9 mouse cellular contexts compared by ENCODE assay signal in genomic region chr2:101693577-101694215, GRCm38 (mm10). TPM values are rescaled to one million over a fixed set of nuclear protein-coding genes. Genes with fewer than 3 reads are reported as not detected.
DNase-seq lines count a peak whose midpoint lies in the region; ATAC-seq and TF ChIP-seq lines count a peak whose summit lies in the region.
"Had no signal": no experiment of that assay in that cellular context is flagged by ENCODE, and none has a peak within 500 bp of the region (broad histone marks: within the 10 kb centered on the region; RNA-seq: fewer than 3 reads in every experiment).

No protein-coding gene starts in this region.

- no peak overlapping the region for H3K4me2 ChIP-seq in hindbrain, embryonic 15.5 days
- no peak overlapping the region for H3K4me2 ChIP-seq in hindbrain, embryonic 13.5 days

- no peak overlapping the region for H3K4me3 ChIP-seq in hindbrain, embryonic 15.5 days
- no peak overlapping the region for H3K4me3 ChIP-seq in hindbrain, embryonic 13.5 days
- no peak overlapping the region for H3K4me3 ChIP-seq in cortical plate, adult 2 months (ENCODE audit: insufficient read depth, low read length)

- TF ChIP-seq CTCF in cortical plate, adult 2 months (IDR thresholded peaks at IDR 0.05; ENCODE audit: extremely low read depth, insufficient read depth, low read length) = peak; percentile 28; the same call in 1 of the 2 replicates

- no peaks in the 10 kb centered on the region for H3K9me3 ChIP-seq in hindbrain, embryonic 15.5 days
- no peaks in the 10 kb centered on the region for H3K9me3 ChIP-seq in hindbrain, embryonic 13.5 days

- no peak for TF ChIP-seq POLR2A in cortical plate, adult 2 months (IDR thresholded peaks at IDR 0.05; ENCODE audit: extremely low read depth, insufficient read depth, low read length)

- no peak overlapping the region for H3K27ac ChIP-seq in hindbrain, embryonic 15.5 days (replicated peaks)
- no peak overlapping the region for H3K27ac ChIP-seq in hindbrain, embryonic 13.5 days
- H3K27ac ChIP-seq in cortical plate, adult 2 months (ENCODE audit: insufficient read depth, low read length) = no peak overlapping the region

- H3K27me3 ChIP-seq in hindbrain, embryonic 15.5 days = no peaks in the 10 kb centered on the region
- H3K27me3 ChIP-seq in hindbrain, embryonic 13.5 days = no peaks in the 10 kb centered on the region

- DNase-seq in right cerebral cortex, postnatal 14 days = peak; percentile 20
- DNase-seq in right cerebral cortex, postnatal 25 days = no peak
- DNase-seq in T-cell, adult 2 months (ENCODE audit: low spot score) = no peak
- DNase-seq in adrenal gland, postnatal 4 days (ENCODE audit: low spot score in 2 of 2) = no peak

- H3K36me3 ChIP-seq in hindbrain, embryonic 15.5 days = peaks cover 38% of the 10 kb centered on the region
- H3K36me3 ChIP-seq in hindbrain, embryonic 13.5 days = peaks cover 61% of the 10 kb centered on the region

- WGBS in hindbrain, embryonic 15.5 days = 56% methylated on average over 5 of the region's 5 CpGs
- WGBS in hindbrain, embryonic 13.5 days = 69% methylated on average over 5 of the region's 5 CpGs

- peak; percentile 30; the same call in 1 of the 2 replicates for ATAC-seq in hindbrain, embryonic 15.5 days (ENCODE audit: low FRiP score, low read depth)
- ATAC-seq in hindbrain, embryonic 13.5 days (ENCODE audit: low FRiP score) = no peak
- ATAC-seq in megakaryocyte progenitor cell, adult 5-6 weeks (replicated peaks; ENCODE audit: poor library complexity) = peak; percentile 66

- H3K4me1 ChIP-seq in hindbrain, embryonic 15.5 days (replicated peaks) = no peaks in the 10 kb centered on the region
- no peaks in the 10 kb centered on the region for H3K4me1 ChIP-seq in hindbrain, embryonic 13.5 days (replicated peaks)
- H3K4me1 ChIP-seq in cortical plate, adult 2 months (ENCODE audit: control insufficient read depth, insufficient read depth, low read length) = no peaks in the 10 kb centered on the region

- no peak overlapping the region for H3K9ac ChIP-seq in hindbrain, embryonic 15.5 days
- no peak overlapping the region for H3K9ac ChIP-seq in hindbrain, embryonic 13.5 days

RNA-seq across cellular contexts. Expression of gene Traf6, which starts 15.5 kb away (rescaled TPM):
- polyA plus RNA-seq in hindbrain, embryonic 15.5 days (2015; fragmentation: Nextera tagmentation; extraction: Ambion mirVana) = 5.6 and 5.7 TPM in 2 replicates
- 6.6 and 6.8 TPM in 2 replicates for polyA plus RNA-seq in hindbrain, embryonic 13.5 days (2015; fragmentation: Nextera tagmentation; extraction: Ambion mirVana)
- polyA plus RNA-seq in cortical plate, adult 2 months (2012; rRNA removed) = 9.9 and 11.0 TPM in 2 replicates
- total RNA-seq in megakaryocyte progenitor cell, adult 5-6 weeks (2015) = 24.5 and 27.1 TPM in 2 replicates
- total RNA-seq in megakaryocyte progenitor cell, adult 5-6 weeks (2017) = 14.0 and 14.1 TPM in 2 replicates
- total RNA-seq in adrenal gland, postnatal 4 days (2021) = 10 to 100 TPM; 26.2 to 26.5 TPM

RNA-seq across cellular contexts. Expression of gene B230118H07Rik, which starts 44.4 kb away (rescaled TPM):
- polyA plus RNA-seq in hindbrain, embryonic 15.5 days (2015; fragmentation: Nextera tagmentation; extraction: Ambion mirVana) = 46.4 and 49.5 TPM in 2 replicates
- 59.8 and 62.5 TPM in 2 replicates for polyA plus RNA-seq in hindbrain, embryonic 13.5 days (2015; fragmentation: Nextera tagmentation; extraction: Ambion mirVana)
- 38.4 and 42.2 TPM in 2 replicates for polyA plus RNA-seq in cortical plate, adult 2 months (2012; rRNA removed)
- total RNA-seq in megakaryocyte progenitor cell, adult 5-6 weeks (2015) = 82.9 and 120 TPM in 2 replicates
- 106 and 118 TPM in 2 replicates for total RNA-seq in megakaryocyte progenitor cell, adult 5-6 weeks (2017)
- 10 to 100 TPM; 30.9 to 41.7 TPM for total RNA-seq in adrenal gland, postnatal 4 days (2021)

RNA-seq across cellular contexts. Expression of gene Rag1, which starts 44.4 kb away (rescaled TPM):
- polyA plus RNA-seq in hindbrain, embryonic 15.5 days (2015; fragmentation: Nextera tagmentation; extraction: Ambion mirVana) = 0.12 TPM in 2 replicates
- polyA plus RNA-seq in hindbrain, embryonic 13.5 days (2015; fragmentation: Nextera tagmentation; extraction: Ambion mirVana) = 0.09 TPM in 2 replicates
- 0.04 and 0.06 TPM in 2 replicates for polyA plus RNA-seq in cortical plate, adult 2 months (2012; rRNA removed)
- total RNA-seq in megakaryocyte progenitor cell, adult 5-6 weeks (2015) = 0.02 and 0.07 TPM in 2 replicates
- total RNA-seq in megakaryocyte progenitor cell, adult 5-6 weeks (2017) = 0.07 TPM in 1 of 2 replicates, not detected in the other
- total RNA-seq in adrenal gland, postnatal 4 days (2021) = under 1 TPM; 0.17 to 0.31 TPM
- polyA plus RNA-seq: intestine, embryonic 14.5 days had no signal
